ENCODE assay signal across 8 mouse cellular contexts in genomic region chr13:23299276-23299998, GRCm38 (mm10). TPM values are rescaled to one million over a fixed set of nuclear protein-coding genes. Genes with fewer than 3 reads are reported as not detected.
DNase-seq lines count a peak whose midpoint lies in the region; ATAC-seq lines count a peak whose summit lies in the region.

No protein-coding gene starts in this region.

- H3K9ac ChIP-seq in lung, embryonic 16.5 days (ENCODE audit: low read length) = peak overlapping the region; percentile 47
- peak overlapping the region; percentile 58 for H3K9ac ChIP-seq in forebrain, embryonic 13.5 days
- peak overlapping the region; percentile 67 for H3K9ac ChIP-seq in liver, embryonic 13.5 days
- H3K9ac ChIP-seq in stomach, embryonic 16.5 days (ENCODE audit: low read length) = peak overlapping the region; percentile 52

- H3K27me3 ChIP-seq in lung, embryonic 16.5 days (ENCODE audit: control insufficient read depth, insufficient read depth, low read depth, low read length) = peaks cover 2% of the 10 kb centered on the region; the same call in 1 of the 2 replicates
- H3K27me3 ChIP-seq in forebrain, embryonic 13.5 days = peaks cover 10% of the 10 kb centered on the region; the same call in 1 of the 2 replicates
- H3K27me3 ChIP-seq in liver, embryonic 13.5 days = no peaks in the 10 kb centered on the region
- H3K27me3 ChIP-seq in stomach, embryonic 16.5 days (ENCODE audit: control insufficient read depth, insufficient read depth, low read length) = peaks cover 8% of the 10 kb centered on the region

- H3K36me3 ChIP-seq in lung, embryonic 16.5 days (ENCODE audit: control insufficient read depth, insufficient read depth, low read length) = no peaks in the 10 kb centered on the region
- H3K36me3 ChIP-seq in forebrain, embryonic 13.5 days (ENCODE audit: poor library complexity, severe bottlenecking) = no peaks in the 10 kb centered on the region
- H3K36me3 ChIP-seq in liver, embryonic 13.5 days = no peaks in the 10 kb centered on the region
- no peaks in the 10 kb centered on the region for H3K36me3 ChIP-seq in stomach, embryonic 16.5 days (ENCODE audit: control insufficient read depth, insufficient read depth, low read length)

- no peak overlapping the region for H3K27ac ChIP-seq in lung, embryonic 16.5 days (ENCODE audit: low read length)
- H3K27ac ChIP-seq in forebrain, embryonic 13.5 days = no peak overlapping the region
- H3K27ac ChIP-seq in liver, embryonic 13.5 days = peak overlapping the region; percentile 36
- no peak overlapping the region for H3K27ac ChIP-seq in stomach, embryonic 16.5 days (ENCODE audit: low read length)

- under 1% methylated on average over 22 of the region's 22 CpGs for WGBS in lung, embryonic 16.5 days
- 1% methylated on average over 22 of the region's 22 CpGs for WGBS in forebrain, embryonic 13.5 days
- WGBS in liver, embryonic 13.5 days (ENCODE audit: insufficient replicate concordance) = under 1% methylated on average over 22 of the region's 22 CpGs
- under 1% methylated on average over 22 of the region's 22 CpGs for WGBS in stomach, embryonic 16.5 days

- H3K4me3 ChIP-seq in lung, embryonic 16.5 days (ENCODE audit: low read length) = peak overlapping the region; percentile 55
- peak overlapping the region; percentile 46 for H3K4me3 ChIP-seq in forebrain, embryonic 13.5 days
- peak overlapping the region; percentile 64 for H3K4me3 ChIP-seq in liver, embryonic 13.5 days (replicated peaks)
- H3K4me3 ChIP-seq in stomach, embryonic 16.5 days (replicated peaks; ENCODE audit: low read length) = peak overlapping the region; percentile 62

- peak; percentile 60 for ATAC-seq in lung, embryonic 16.5 days (ENCODE audit: low read depth)
- peak; percentile 48; the same call in 1 of the 2 replicates for ATAC-seq in forebrain, embryonic 13.5 days
- ATAC-seq in liver, embryonic 13.5 days (ENCODE audit: low read depth) = peak; percentile 42
- ATAC-seq in stomach, embryonic 16.5 days (ENCODE audit: insufficient read depth, low FRiP score) = no peak

- no peak for DNase-seq in lung, postnatal 36 days
- no peak for DNase-seq in liver, embryonic 13.5 days
- no peak for DNase-seq in adrenal gland, postnatal 10 days
- DNase-seq in urinary bladder, postnatal 10 days (ENCODE audit: low spot score) = no peak
- DNase-seq in spleen, postnatal 10 days (ENCODE audit: low spot score in 2 of 2) = no peak

- H3K9me3 ChIP-seq in lung, embryonic 16.5 days (ENCODE audit: control insufficient read depth, low read length) = no peaks in the 10 kb centered on the region
- H3K9me3 ChIP-seq in forebrain, embryonic 13.5 days (replicated peaks) = no peaks in the 10 kb centered on the region
- H3K9me3 ChIP-seq in liver, embryonic 13.5 days (replicated peaks) = no peaks in the 10 kb centered on the region
- no peaks in the 10 kb centered on the region for H3K9me3 ChIP-seq in stomach, embryonic 16.5 days (replicated peaks; ENCODE audit: control insufficient read depth, low read length)

- H3K4me2 ChIP-seq in lung, embryonic 16.5 days (ENCODE audit: low read depth, low read length) = peak overlapping the region; percentile 61
- peak overlapping the region; percentile 61 for H3K4me2 ChIP-seq in forebrain, embryonic 13.5 days
- peak overlapping the region; percentile 81 for H3K4me2 ChIP-seq in liver, embryonic 13.5 days
- H3K4me2 ChIP-seq in stomach, embryonic 16.5 days (ENCODE audit: low read depth, low read length) = peak overlapping the region; percentile 64

- no peaks in the 10 kb centered on the region for H3K4me1 ChIP-seq in lung, embryonic 16.5 days (replicated peaks; ENCODE audit: control insufficient read depth, insufficient read depth, low read length)
- peaks cover 9% of the 10 kb centered on the region for H3K4me1 ChIP-seq in forebrain, embryonic 13.5 days
- peaks cover 30% of the 10 kb centered on the region for H3K4me1 ChIP-seq in liver, embryonic 13.5 days (replicated peaks)
- H3K4me1 ChIP-seq in stomach, embryonic 16.5 days (ENCODE audit: control insufficient read depth, insufficient read depth, low read length) = no peaks in the 10 kb centered on the region

RNA-seq across cellular contexts. Expression of gene Vmn1r223, which starts 52.5 kb away (rescaled TPM):
- polyA plus RNA-seq in lung, embryonic 16.5 days (2015; fragmentation: Nextera tagmentation; extraction: Ambion mirVana) = not detected in 2 replicates
- not detected in 2 replicates for polyA plus RNA-seq in forebrain, embryonic 13.5 days (2015; fragmentation: Nextera tagmentation; extraction: Ambion mirVana)
- not detected in 2 replicates for polyA plus RNA-seq in liver, embryonic 13.5 days (2015; fragmentation: Nextera tagmentation; extraction: Ambion mirVana)
- polyA plus RNA-seq in stomach, embryonic 16.5 days (2015; fragmentation: Nextera tagmentation; extraction: Ambion mirVana) = not detected in 2 replicates
- not detected for total RNA-seq in adrenal gland, postnatal 10 days (2021)
